Mouse (Mus musculus) heart, postnatal 0 days (tissue): ENCODE measurements around the gene Nelfcd. TPM values are rescaled to one million over a fixed set of nuclear protein-coding genes. Genes with fewer than 3 reads are reported as not detected.
A peak's percentile ranks its signal among the peaks of the same experiment; 100 is the strongest.

Source experiments
- ATAC-seq: fragments of 200-750 bp; cut with Nextera tagmentation; 2 replicates; pipeline ENCODE4 v1.8.0; 2017; ENCODE audit warnings: low read depth, moderate number of reproducible peaks, moderate library complexity; ENCODE audit not compliant: insufficient read depth
- DNase-seq: peaks from one replicate; pipeline ENCODE4 v3.0.0-alpha.2; 2016; ENCODE audit warnings: low spot score
- H3K27ac ChIP-seq: fragments of 300-500 bp; sonication (generic); 2 replicates; pipeline ENCODE4 v1.5.1; 2014; ENCODE audit warnings: low read depth, mild to moderate bottlenecking
- H3K27me3 ChIP-seq: fragments of 300-500 bp; sonication (generic); 2 replicates; pipeline ENCODE4 v1.6.1; 2014; ENCODE audit warnings: low read length, mixed read lengths; ENCODE audit not compliant: control insufficient read depth, insufficient read depth
- H3K36me3 ChIP-seq: fragments of 300-500 bp; sonication (generic); replicated peaks from 2 replicates; pipeline ENCODE4 v1.6.1; 2014; ENCODE audit warnings: low read length, mixed read lengths; ENCODE audit not compliant: control insufficient read depth, insufficient read depth
- H3K4me1 ChIP-seq: fragments of 300-500 bp; sonication (generic); 2 replicates; pipeline ENCODE4 v1.6.1; 2014; ENCODE audit warnings: antibody characterized with exemption; ENCODE audit not compliant: control insufficient read depth, insufficient read depth
- H3K4me2 ChIP-seq: fragments of 300-500 bp; sonication (generic); 2 replicates; pipeline ENCODE4 v1.6.1; 2014; ENCODE audit warnings: low read depth, mild to moderate bottlenecking, low read length, moderate library complexity
- H3K4me3 ChIP-seq: fragments of 300-500 bp; sonication (generic); 2 replicates; pipeline ENCODE4 v1.5.1; 2014; ENCODE audit warnings: low read depth, low read length
- H3K9ac ChIP-seq: fragments of 300-500 bp; sonication (generic); replicated peaks from 2 replicates; pipeline ENCODE4 v1.6.1; 2014; ENCODE audit warnings: low read depth, low read length, mixed read lengths
- H3K9me3 ChIP-seq: fragments of 300-500 bp; sonication (generic); replicated peaks from 2 replicates; pipeline ENCODE4 v1.6.1; 2016; ENCODE audit warnings: low read length; ENCODE audit not compliant: control insufficient read depth
- CTCF ChIP-seq: IDR thresholded peaks from 2 replicates; pipeline ENCODE4 v1.5.1; 2016; ENCODE audit warnings: antibody characterized with exemption, control low read depth, low read depth
- EP300 ChIP-seq: IDR thresholded peaks from 2 replicates; pipeline ENCODE4 v1.6.1; 2016; ENCODE audit warnings: antibody characterized with exemption, low read depth
- WGBS: fragments of 180-500 bp; shearing (Covaris S2); extraction: QIAGEN DNeasy Blood & Tissue Kit; methylation state at CpG from one replicate; pipeline ENCODE4 v1.1.7; 2014; 5-methylcytosine and 5-hydroxymethylcytosine counted together
- polyA plus RNA-seq: library from polyadenylated mRNA; unstranded; fragments of >200 nt; fragmentation: Nextera tagmentation; extraction: Ambion mirVana; gene quantifications from 2 replicates; pipeline ENCODE4 v1.2.1, GENCODE M21; 2015
- total RNA-seq: library from RNA; depleted of rRNA; stranded (reverse); fragments of >200 nt; gene quantifications from 2 replicates; pipeline ENCODE4 v1.2.3, GENCODE M21; 2014; ENCODE audit warnings: low replicate concordance

Gene Nelfcd
- total and polyA plus RNA-seq, 2 experiments from 2014 or later = 30.1 to 60.4 TPM

GRCm38 (mm10) chr2:174450353-174450752 is 34.7 kb downstream of the Nelfcd start, which contains the start of gene Tubb1:
Gene Tubb1, plus strand, starts transcription at chr2:174450695.
- WGBS = 59% methylated on average over 4 of the region's 4 CpGs
- no peak for ATAC-seq
- Histone ChIP-seq H3K36me3 (no peaks in the 10 kb centered on the region), H3K27me3 (no peaks in the 10 kb centered on the region), H3K9me3 (no peaks in the 10 kb centered on the region), H3K4me2 (no peak within 1 kb of the TSS), H3K4me1 (no peaks in the 10 kb centered on the region), H3K27ac (no peak within 1 kb of the TSS), H3K9ac (no peak within 1 kb of the TSS), H3K4me3 (no peak within 1 kb of the TSS)
- TF ChIP-seq CTCF (no peak), EP300 (no peak)
- no peak for DNase-seq

DNA sequence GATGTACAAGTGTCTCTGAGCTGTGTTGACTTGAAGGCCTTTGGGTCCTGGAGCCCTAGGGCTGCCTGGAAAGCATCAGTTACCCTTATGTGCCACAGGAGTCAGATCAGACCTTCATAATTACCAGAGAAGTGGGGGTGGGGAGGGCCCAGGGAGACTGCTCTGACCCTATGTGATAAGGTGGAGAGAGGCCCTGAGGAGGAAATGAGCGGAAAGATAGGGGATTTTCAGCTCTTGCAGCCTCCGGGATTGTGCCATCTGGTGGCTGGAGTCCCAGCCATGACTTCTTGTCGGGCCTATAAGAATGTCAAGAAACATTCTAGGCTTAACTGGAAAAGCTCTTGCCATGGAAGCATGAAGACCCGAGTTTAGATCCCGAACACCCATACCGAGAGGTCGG is 38.1 kb downstream of the Nelfcd start:
- H3K9ac ChIP-seq = no peak overlapping the region
- WGBS = 48% methylated on average over 7 of the region's 7 CpGs
- no peak overlapping the region for H3K4me3 ChIP-seq
- no peak overlapping the region for H3K4me2 ChIP-seq
- DNase-seq (peak; percentile 38), ATAC-seq (peak; percentile 36; the same call in 1 of the 2 replicates)
- no peaks in the 10 kb centered on the region for H3K36me3 ChIP-seq
- TF ChIP-seq CTCF (peak; percentile 40), EP300 (no peak)
- no peaks in the 10 kb centered on the region for H3K4me1 ChIP-seq
- H3K9me3 ChIP-seq = no peaks in the 10 kb centered on the region
- H3K27me3 ChIP-seq = no peaks in the 10 kb centered on the region
- no peak overlapping the region for H3K27ac ChIP-seq

GRCm38 (mm10) chr2:174459365-174459764 is 43.8 kb downstream of the Nelfcd start:
- Histone ChIP-seq H3K9me3 (no peaks in the 10 kb centered on the region), H3K36me3 (peaks cover 32% of the 10 kb centered on the region), H3K4me3 (no peak overlapping the region), H3K9ac (no peak overlapping the region), H3K27me3 (no peaks in the 10 kb centered on the region), H3K27ac (no peak overlapping the region), H3K4me1 (peaks cover 12% of the 10 kb centered on the region; the same call in 1 of the 2 replicates), H3K4me2 (no peak overlapping the region)
- ATAC-seq = no peak
- no peak for TF ChIP-seq EP300
- no peak for TF ChIP-seq CTCF
- DNase-seq = no peak
- 58% methylated on average over 2 of the region's 2 CpGs for WGBS

GRCm38 (mm10) chr2:174463370-174463769 is 47.8 kb downstream of the Nelfcd start:
- TF ChIP-seq CTCF (no peak), EP300 (no peak)
- peak overlapping the region; percentile 96 for H3K4me2 ChIP-seq
- DNase-seq (no peak), ATAC-seq (peak; percentile 4; the same call in 1 of the 2 replicates)
- no peaks in the 10 kb centered on the region for H3K27me3 ChIP-seq
- H3K27ac ChIP-seq = peak overlapping the region; percentile 77
- H3K9me3 ChIP-seq = no peaks in the 10 kb centered on the region
- peak overlapping the region; percentile 64 for H3K4me3 ChIP-seq
- peaks cover 62% of the 10 kb centered on the region for H3K36me3 ChIP-seq
- peaks cover 12% of the 10 kb centered on the region; the same call in 1 of the 2 replicates for H3K4me1 ChIP-seq
- 28% methylated on average over 10 of the region's 10 CpGs for WGBS
- H3K9ac ChIP-seq = peak overlapping the region; percentile 79

GRCm38 (mm10) chr2:174463789-174464523 is 48.4 kb downstream of the Nelfcd start, which contains the start of gene Atp5e:
Gene Atp5e, minus strand, starts transcription at chr2:174464105.
- H3K36me3 ChIP-seq = peaks cover 66% of the 10 kb centered on the region

More at GRCm38 (mm10) chr2:174463789-174464523, 48.4 kb downstream of the Nelfcd start, which contains the start of gene Atp5e:
- ATAC-seq (peak; percentile 100), DNase-seq (peak; percentile 95)
- H3K27me3 ChIP-seq = no peaks in the 10 kb centered on the region
- H3K9ac ChIP-seq = peak within 1 kb of the TSS; percentile 79
- peak within 1 kb of the TSS; percentile 64 for H3K4me3 ChIP-seq
- TF ChIP-seq CTCF = no peak
- peak; percentile 95 for TF ChIP-seq EP300
- no peaks in the 10 kb centered on the region for H3K9me3 ChIP-seq
- peak within 1 kb of the TSS; percentile 96 for H3K4me2 ChIP-seq
- peaks cover 12% of the 10 kb centered on the region; the same call in 1 of the 2 replicates for H3K4me1 ChIP-seq
- peak within 1 kb of the TSS; percentile 77 for H3K27ac ChIP-seq
- WGBS = 2% methylated on average over 48 of the region's 48 CpGs
